Mouse (Mus musculus): Measurements from ENCODE around the gene Gm49510. TPM values are rescaled to one million over a fixed set of nuclear protein-coding genes. Genes with fewer than 3 reads are reported as not detected.
A peak's percentile ranks its signal among the peaks of the same experiment; 100 is the strongest.

Gene Gm49510
- polyA plus RNA-seq, 1 experiment from 2014 or later = not detected

DNA sequence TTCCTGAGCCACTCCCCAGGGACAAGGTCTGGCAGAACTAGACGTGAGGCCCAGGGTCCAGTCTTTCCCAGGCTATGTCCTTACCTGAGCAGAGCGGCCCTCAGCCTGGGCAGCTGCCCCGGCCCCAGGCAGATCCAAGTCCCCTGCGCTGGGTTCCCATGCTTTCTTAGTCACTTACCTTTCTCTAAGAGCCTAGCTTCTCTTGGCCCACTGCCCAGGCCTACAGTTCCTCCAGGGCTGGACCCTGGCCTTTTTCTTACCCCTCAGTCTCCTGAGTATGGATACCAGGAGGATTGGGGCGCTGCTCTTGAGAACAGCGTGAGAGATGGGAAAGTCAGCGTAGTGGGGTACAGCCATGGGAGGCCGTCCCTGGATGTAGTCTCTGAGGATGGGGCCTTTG is 19.0 kb upstream of the Gm49510 start:
- H3K27me3 ChIP-seq (ENCODE audit: control insufficient read depth, insufficient read depth, low read length) = no peaks in the 10 kb centered on the region
- no peak for ATAC-seq (ENCODE audit: insufficient number of reproducible peaks, insufficient read depth, low FRiP score, low read depth)
- H3K9me3 ChIP-seq (ENCODE audit: control insufficient read depth, low read length) = no peaks in the 10 kb centered on the region
- H3K36me3 ChIP-seq (ENCODE audit: control insufficient read depth, insufficient read depth, low read length) = peaks cover 58% of the 10 kb centered on the region
- no peak overlapping the region for H3K4me2 ChIP-seq (ENCODE audit: low read length)
- no peak overlapping the region for H3K9ac ChIP-seq (ENCODE audit: low read length)
- no peak overlapping the region for H3K27ac ChIP-seq (replicated peaks in 1 of 2; ENCODE audit: control insufficient read depth in 1 of 2, insufficient read depth in 1 of 2, low read depth in 2 of 2, low read length in 2 of 2)
- H3K4me3 ChIP-seq (ENCODE audit: control insufficient read depth in 1 of 2, insufficient read depth in 1 of 2, low read depth in 1 of 2, low read length in 2 of 2) = no peak overlapping the region
- WGBS = 91% methylated on average over 8 of the region's 8 CpGs
- H3K4me1 ChIP-seq (ENCODE audit: control insufficient read depth in 2 of 2, insufficient read depth in 2 of 2, low read length in 2 of 2) = peaks cover 14 to 28% of the 10 kb centered on the region in 2 experiments

DNA sequence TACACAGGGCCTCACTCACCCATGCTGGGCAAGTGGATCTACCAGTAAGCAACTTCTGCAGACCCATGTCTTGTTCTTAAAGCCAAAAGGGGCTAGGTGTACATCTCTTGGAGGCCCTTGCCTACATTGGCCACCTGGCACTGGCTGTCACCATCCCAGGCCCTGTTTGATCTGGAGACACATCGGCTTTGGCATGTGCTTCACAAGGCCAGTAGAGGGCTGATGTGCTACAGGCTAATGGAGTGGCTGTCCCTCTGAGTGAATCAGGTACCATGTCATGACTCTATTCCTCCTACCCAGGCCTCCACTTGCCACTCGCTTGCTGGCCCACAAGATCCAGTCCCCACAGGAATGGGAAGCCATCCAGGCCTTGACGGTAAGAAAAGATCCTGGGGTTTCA is 17.6 kb upstream of the Gm49510 start:
- no peak overlapping the region for H3K4me3 ChIP-seq (ENCODE audit: control insufficient read depth in 1 of 2, insufficient read depth in 1 of 2, low read depth in 1 of 2, low read length in 2 of 2)
- 76% methylated on average over 3 of the region's 3 CpGs for WGBS
- ATAC-seq (ENCODE audit: insufficient number of reproducible peaks, insufficient read depth, low FRiP score, low read depth) = no peak
- H3K36me3 ChIP-seq (ENCODE audit: control insufficient read depth, insufficient read depth, low read length) = peaks cover 72% of the 10 kb centered on the region
- H3K4me2 ChIP-seq (ENCODE audit: low read length) = no peak overlapping the region
- peaks cover 10 to 18% of the 10 kb centered on the region in 2 experiments for H3K4me1 ChIP-seq (ENCODE audit: control insufficient read depth in 2 of 2, insufficient read depth in 2 of 2, low read length in 2 of 2)
- H3K27me3 ChIP-seq (ENCODE audit: control insufficient read depth, insufficient read depth, low read length) = no peaks in the 10 kb centered on the region
- H3K27ac ChIP-seq (replicated peaks in 1 of 2; ENCODE audit: control insufficient read depth in 1 of 2, insufficient read depth in 1 of 2, low read depth in 2 of 2, low read length in 2 of 2) = no peak overlapping the region
- H3K9ac ChIP-seq (ENCODE audit: low read length) = no peak overlapping the region
- no peaks in the 10 kb centered on the region for H3K9me3 ChIP-seq (ENCODE audit: control insufficient read depth, low read length)

DNA sequence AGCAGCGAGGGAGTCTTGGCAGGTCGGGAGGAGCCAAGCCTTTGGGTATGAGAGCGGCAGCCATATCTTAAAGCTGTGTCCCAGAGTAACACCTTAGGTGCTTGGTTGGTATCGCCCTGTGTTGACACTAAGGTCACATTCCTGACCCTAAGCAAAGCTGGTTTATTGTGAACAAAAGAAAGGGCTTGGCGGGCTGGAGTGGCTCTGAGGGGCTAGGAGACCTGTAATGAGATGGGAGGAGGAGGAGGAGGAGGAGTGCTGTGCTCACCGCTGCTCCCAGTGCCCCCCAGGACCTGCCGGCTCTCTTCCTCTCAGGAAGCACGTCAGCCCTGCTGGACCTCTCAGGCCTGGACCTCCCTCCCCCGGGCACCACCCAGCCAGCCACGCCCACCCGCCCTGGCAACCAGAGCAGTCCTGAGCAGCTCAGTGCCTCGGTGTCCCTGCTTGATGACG is 10.0 kb upstream of the Gm49510 start:
- ATAC-seq (ENCODE audit: insufficient number of reproducible peaks, insufficient read depth, low FRiP score, low read depth) = no peak
- 39% methylated on average over 13 of the region's 13 CpGs for WGBS
- Histone ChIP-seq H3K36me3 (ENCODE audit: control insufficient read depth, insufficient read depth, low read length) (peaks cover 90% of the 10 kb centered on the region), H3K4me1 (ENCODE audit: control insufficient read depth in 2 of 2, insufficient read depth in 2 of 2, low read length in 2 of 2) (peaks cover 29 to 42% of the 10 kb centered on the region in 2 experiments), H3K4me2 (ENCODE audit: low read length) (no peak overlapping the region), H3K27ac (replicated peaks in 1 of 2; ENCODE audit: control insufficient read depth in 1 of 2, insufficient read depth in 1 of 2, low read depth in 2 of 2, low read length in 2 of 2) (no peak overlapping the region; a peak in 1 of 4 replicates), H3K27me3 (ENCODE audit: control insufficient read depth, insufficient read depth, low read length) (no peaks in the 10 kb centered on the region), H3K9me3 (ENCODE audit: control insufficient read depth, low read length) (no peaks in the 10 kb centered on the region), H3K9ac (ENCODE audit: low read length) (no peak overlapping the region; the same call in 1 of the 2 replicates), H3K4me3 (ENCODE audit: control insufficient read depth in 1 of 2, insufficient read depth in 1 of 2, low read depth in 1 of 2, low read length in 2 of 2) (no peak overlapping the region)

DNA sequence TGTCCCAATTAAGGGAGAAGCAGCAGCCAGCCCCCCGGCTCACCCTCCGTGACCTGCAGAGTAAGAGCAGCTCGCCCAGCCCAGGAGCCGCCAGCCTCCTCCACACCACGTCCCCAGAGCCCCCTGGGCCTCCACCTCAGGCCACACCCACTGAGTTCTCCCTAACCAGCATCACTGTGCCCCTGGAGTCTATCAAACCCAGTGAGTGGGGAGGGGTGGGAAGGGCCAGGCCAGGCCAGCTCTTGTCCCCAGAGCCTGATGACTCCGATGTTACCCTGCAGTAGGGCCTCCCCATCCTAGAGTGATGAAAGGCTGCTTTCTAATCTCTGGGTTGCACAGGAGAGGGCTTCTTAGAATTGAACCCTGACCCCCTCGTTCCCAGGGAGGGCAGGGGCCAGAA is 7.0 kb upstream of the Gm49510 start:
- Histone ChIP-seq H3K9ac (ENCODE audit: low read length) (peak overlapping the region; percentile 30; the same call in 1 of the 2 replicates), H3K4me2 (ENCODE audit: low read length) (no peak overlapping the region), H3K4me3 (ENCODE audit: control insufficient read depth in 1 of 2, insufficient read depth in 1 of 2, low read depth in 1 of 2, low read length in 2 of 2) (no peak overlapping the region), H3K27ac (replicated peaks in 1 of 2; ENCODE audit: control insufficient read depth in 1 of 2, insufficient read depth in 1 of 2, low read depth in 2 of 2, low read length in 2 of 2) (peak overlapping the region in 1 of 2 experiments; percentile 45; a peak in 2 of 4 replicates), H3K27me3 (ENCODE audit: control insufficient read depth, insufficient read depth, low read length) (no peaks in the 10 kb centered on the region), H3K9me3 (ENCODE audit: control insufficient read depth, low read length) (no peaks in the 10 kb centered on the region), H3K4me1 (ENCODE audit: control insufficient read depth in 2 of 2, insufficient read depth in 2 of 2, low read length in 2 of 2) (peaks cover 47 to 68% of the 10 kb centered on the region in 2 experiments), H3K36me3 (ENCODE audit: control insufficient read depth, insufficient read depth, low read length) (peaks cover 71% of the 10 kb centered on the region)
- WGBS = 31% methylated on average over 7 of the region's 7 CpGs
- ATAC-seq (ENCODE audit: insufficient number of reproducible peaks, insufficient read depth, low FRiP score, low read depth) = no peak

DNA sequence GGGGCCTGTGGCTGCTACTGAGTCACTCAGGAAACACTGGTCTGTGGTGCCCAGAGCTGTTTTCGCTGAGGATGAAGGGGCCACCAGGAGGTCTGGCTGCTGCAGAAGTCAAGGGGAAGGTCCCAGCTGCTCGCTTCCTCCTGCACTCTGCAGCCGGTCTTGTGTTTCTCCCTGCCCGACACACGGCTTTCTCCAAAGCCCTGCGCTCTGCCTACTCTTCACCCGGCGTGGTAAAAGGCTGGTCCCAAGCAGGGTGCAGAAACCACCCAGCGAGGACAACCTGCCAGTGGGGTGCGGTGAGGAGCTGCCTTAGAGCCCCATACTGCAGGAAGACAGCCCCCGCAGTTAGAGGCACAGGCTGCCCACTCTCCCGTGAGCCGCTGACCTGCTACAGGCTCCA is 4.7 kb upstream of the Gm49510 start:
- H3K4me1 ChIP-seq (ENCODE audit: control insufficient read depth in 2 of 2, insufficient read depth in 2 of 2, low read length in 2 of 2) = peaks cover 52 to 70% of the 10 kb centered on the region in 2 experiments
- 66% methylated on average over 13 of the region's 13 CpGs for WGBS
- no peaks in the 10 kb centered on the region for H3K9me3 ChIP-seq (ENCODE audit: control insufficient read depth, low read length)
- H3K36me3 ChIP-seq (ENCODE audit: control insufficient read depth, insufficient read depth, low read length) = peaks cover 53% of the 10 kb centered on the region
- H3K4me2 ChIP-seq (ENCODE audit: low read length) = no peak overlapping the region
- H3K27ac ChIP-seq (replicated peaks in 1 of 2; ENCODE audit: control insufficient read depth in 1 of 2, insufficient read depth in 1 of 2, low read depth in 2 of 2, low read length in 2 of 2) = peak overlapping the region; percentile 45 to 72; a peak in 3 of 4 replicates
- ATAC-seq (ENCODE audit: insufficient number of reproducible peaks, insufficient read depth, low FRiP score, low read depth) = no peak
- H3K27me3 ChIP-seq (ENCODE audit: control insufficient read depth, insufficient read depth, low read length) = no peaks in the 10 kb centered on the region
- no peak overlapping the region for H3K4me3 ChIP-seq (ENCODE audit: control insufficient read depth in 1 of 2, insufficient read depth in 1 of 2, low read depth in 1 of 2, low read length in 2 of 2)
- peak overlapping the region; percentile 43 for H3K9ac ChIP-seq (ENCODE audit: low read length)

DNA sequence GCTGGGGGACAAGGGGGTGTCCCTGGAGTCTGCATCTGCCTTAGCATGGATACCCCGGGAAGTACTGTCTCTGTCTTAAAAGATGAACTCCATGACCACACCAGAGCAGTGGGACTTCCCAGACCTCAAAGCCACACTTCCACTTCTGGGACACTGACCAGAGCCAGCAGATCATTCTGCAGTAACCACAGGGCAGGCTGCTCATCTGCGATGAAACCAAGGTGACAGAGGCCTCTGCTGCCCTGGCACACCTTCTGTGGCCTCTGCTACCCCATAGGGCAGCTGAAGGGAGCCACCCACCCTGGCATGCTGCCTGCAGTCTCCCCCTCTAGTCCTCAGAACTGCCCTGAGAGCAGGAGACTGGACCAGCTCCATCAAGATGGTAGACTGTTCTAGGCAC is 3.7 kb upstream of the Gm49510 start:
- Histone ChIP-seq H3K4me1 (ENCODE audit: control insufficient read depth in 2 of 2, insufficient read depth in 2 of 2, low read length in 2 of 2) (peaks cover 54 to 75% of the 10 kb centered on the region in 2 experiments), H3K9ac (ENCODE audit: low read length) (no peak overlapping the region; the same call in 1 of the 2 replicates), H3K27me3 (ENCODE audit: control insufficient read depth, insufficient read depth, low read length) (no peaks in the 10 kb centered on the region), H3K36me3 (ENCODE audit: control insufficient read depth, insufficient read depth, low read length) (peaks cover 44% of the 10 kb centered on the region), H3K4me3 (ENCODE audit: control insufficient read depth in 1 of 2, insufficient read depth in 1 of 2, low read depth in 1 of 2, low read length in 2 of 2) (no peak overlapping the region), H3K4me2 (ENCODE audit: low read length) (no peak overlapping the region), H3K27ac (replicated peaks in 1 of 2; ENCODE audit: control insufficient read depth in 1 of 2, insufficient read depth in 1 of 2, low read depth in 2 of 2, low read length in 2 of 2) (no peak overlapping the region), H3K9me3 (ENCODE audit: control insufficient read depth, low read length) (no peaks in the 10 kb centered on the region)
- WGBS = 86% methylated on average over 2 of the region's 2 CpGs
- ATAC-seq (ENCODE audit: insufficient number of reproducible peaks, insufficient read depth, low FRiP score, low read depth) = no peak

DNA sequence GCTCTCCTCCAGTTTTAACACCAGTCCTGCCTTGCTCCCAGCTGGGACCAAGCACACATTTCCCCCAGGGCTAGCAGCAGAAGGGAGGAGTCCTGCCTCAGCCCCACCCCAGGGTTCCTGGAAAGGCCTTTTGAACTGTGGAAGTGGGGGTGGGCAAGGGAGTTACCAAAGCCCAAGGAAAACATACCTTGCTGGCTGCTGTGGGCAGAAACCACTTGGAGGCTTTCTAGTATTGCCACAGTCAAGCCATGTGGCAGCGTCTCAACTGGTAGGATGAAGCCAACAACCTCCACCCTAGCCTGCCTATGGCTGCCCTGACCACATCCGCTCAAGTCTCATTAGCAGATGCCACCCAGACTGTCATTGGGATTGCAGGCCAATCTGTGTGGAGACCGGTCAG is 3.3 kb upstream of the Gm49510 start:
- no peak overlapping the region for H3K4me2 ChIP-seq (ENCODE audit: low read length)
- H3K9me3 ChIP-seq (ENCODE audit: control insufficient read depth, low read length) = no peaks in the 10 kb centered on the region
- no peak overlapping the region for H3K27ac ChIP-seq (replicated peaks in 1 of 2; ENCODE audit: control insufficient read depth in 1 of 2, insufficient read depth in 1 of 2, low read depth in 2 of 2, low read length in 2 of 2)
- peaks cover 40% of the 10 kb centered on the region for H3K36me3 ChIP-seq (ENCODE audit: control insufficient read depth, insufficient read depth, low read length)
- H3K4me3 ChIP-seq (ENCODE audit: control insufficient read depth in 1 of 2, insufficient read depth in 1 of 2, low read depth in 1 of 2, low read length in 2 of 2) = no peak overlapping the region
- H3K27me3 ChIP-seq (ENCODE audit: control insufficient read depth, insufficient read depth, low read length) = no peaks in the 10 kb centered on the region
- H3K4me1 ChIP-seq (ENCODE audit: control insufficient read depth in 2 of 2, insufficient read depth in 2 of 2, low read length in 2 of 2) = peaks cover 58 to 79% of the 10 kb centered on the region in 2 experiments
- H3K9ac ChIP-seq (ENCODE audit: low read length) = no peak overlapping the region; the same call in 1 of the 2 replicates
- no peak for ATAC-seq (ENCODE audit: insufficient number of reproducible peaks, insufficient read depth, low FRiP score, low read depth)
- 80% methylated on average over 3 of the region's 3 CpGs for WGBS

DNA sequence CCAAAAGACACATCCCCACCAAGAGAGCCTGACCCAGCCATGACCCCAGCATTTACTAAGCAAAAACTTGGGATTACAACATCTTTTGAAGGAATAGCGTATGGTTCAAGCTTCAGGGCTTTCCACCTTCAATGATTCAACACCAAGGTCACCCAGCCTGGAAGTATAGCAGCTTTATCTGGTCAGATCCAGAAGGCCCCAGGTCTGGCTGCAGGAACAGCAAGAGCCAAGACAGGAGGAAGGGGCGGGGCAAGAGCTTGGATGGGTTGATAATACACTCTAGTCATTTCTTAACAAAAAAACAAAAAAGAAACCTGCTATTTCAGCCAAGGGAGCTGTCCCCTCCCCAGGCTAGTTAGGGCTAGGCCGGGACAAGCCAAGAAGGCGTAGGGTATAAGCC is 2.0 kb upstream of the Gm49510 start:
- peaks cover 35% of the 10 kb centered on the region for H3K36me3 ChIP-seq (ENCODE audit: control insufficient read depth, insufficient read depth, low read length)
- H3K27ac ChIP-seq (replicated peaks in 1 of 2; ENCODE audit: control insufficient read depth in 1 of 2, insufficient read depth in 1 of 2, low read depth in 2 of 2, low read length in 2 of 2) = no peak overlapping the region; a peak in 1 of 4 replicates
- no peaks in the 10 kb centered on the region for H3K9me3 ChIP-seq (ENCODE audit: control insufficient read depth, low read length)
- H3K9ac ChIP-seq (ENCODE audit: low read length) = no peak overlapping the region; the same call in 1 of the 2 replicates
- peaks cover 55 to 74% of the 10 kb centered on the region in 2 experiments for H3K4me1 ChIP-seq (ENCODE audit: control insufficient read depth in 2 of 2, insufficient read depth in 2 of 2, low read length in 2 of 2)
- H3K4me3 ChIP-seq (ENCODE audit: control insufficient read depth in 1 of 2, insufficient read depth in 1 of 2, low read depth in 1 of 2, low read length in 2 of 2) = no peak overlapping the region
- 78% methylated on average over 4 of the region's 4 CpGs for WGBS
- no peaks in the 10 kb centered on the region for H3K27me3 ChIP-seq (ENCODE audit: control insufficient read depth, insufficient read depth, low read length)
- H3K4me2 ChIP-seq (ENCODE audit: low read length) = no peak overlapping the region
- ATAC-seq (ENCODE audit: insufficient number of reproducible peaks, insufficient read depth, low FRiP score, low read depth) = no peak
